ENCODE assay signal across 8 mouse cellular contexts in genomic region chr13:20272562-20272961, GRCm38 (mm10).
A peak's percentile ranks its signal among the peaks of the same experiment; 100 is the strongest.
DNase-seq lines count a peak whose midpoint lies in the region; ATAC-seq and TF ChIP-seq lines count a peak whose summit lies in the region.

No protein-coding gene starts in this region.

- H3K4me3 ChIP-seq in heart, adult 2 months = no peak overlapping the region
- H3K4me3 ChIP-seq in kidney, postnatal 0 days (replicated peaks; ENCODE audit: low read depth, low read length) = no peak overlapping the region
- no peak overlapping the region for H3K4me3 ChIP-seq in neural tube, embryonic 14.5 days (ENCODE audit: low read depth, low read length)

- no peak; the same call in 1 of the 2 replicates for ATAC-seq in kidney, postnatal 0 days (replicated peaks; ENCODE audit: low FRiP score, low read depth)
- ATAC-seq in neural tube, embryonic 14.5 days (ENCODE audit: low read depth) = peak; percentile 70

- H3K27ac ChIP-seq in heart, adult 2 months = no peak overlapping the region
- no peak overlapping the region for H3K27ac ChIP-seq in kidney, postnatal 0 days
- H3K27ac ChIP-seq in neural tube, embryonic 14.5 days (ENCODE audit: low read depth, low read length) = no peak overlapping the region

- 54% methylated on average over 6 of the region's 6 CpGs for WGBS in heart, adult 2 months
- 53% methylated on average over 6 of the region's 6 CpGs for WGBS in kidney, postnatal 0 days
- 48% methylated on average over 6 of the region's 6 CpGs for WGBS in neural tube, embryonic 14.5 days

- no peaks in the 10 kb centered on the region for H3K9me3 ChIP-seq in kidney, postnatal 0 days (replicated peaks; ENCODE audit: low read length)
- no peaks in the 10 kb centered on the region for H3K9me3 ChIP-seq in neural tube, embryonic 14.5 days (ENCODE audit: control insufficient read depth, low read length)

- TF ChIP-seq POLR2A in heart, adult 2 months (IDR thresholded peaks at IDR 0.05; ENCODE audit: insufficient read depth, low read depth, low read length) = no peak

- peak; percentile 79 for TF ChIP-seq CTCF in heart, adult 2 months (IDR thresholded peaks at IDR 0.05)
- TF ChIP-seq CTCF in kidney, postnatal 0 days (IDR thresholded peaks at IDR 0.05; ENCODE audit: low read depth) = peak; percentile 72

- no peak for TF ChIP-seq EP300 in heart, adult 2 months (IDR thresholded peaks at IDR 0.05; ENCODE audit: insufficient read depth, low read depth, low read length)

- no peaks in the 10 kb centered on the region for H3K79me2 ChIP-seq in heart, adult 2 months (replicated peaks; ENCODE audit: control insufficient read depth, insufficient read depth, low read length)

- no peak overlapping the region for H3K9ac ChIP-seq in heart, adult 2 months (ENCODE audit: low read depth, low read length)
- H3K9ac ChIP-seq in kidney, postnatal 0 days (ENCODE audit: low read depth, low read length) = no peak overlapping the region
- no peak overlapping the region for H3K9ac ChIP-seq in neural tube, embryonic 14.5 days (replicated peaks; ENCODE audit: low read depth, low read length)

- no peaks in the 10 kb centered on the region for H3K36me3 ChIP-seq in heart, adult 2 months (ENCODE audit: control insufficient read depth, insufficient read depth, low read length)
- no peaks in the 10 kb centered on the region for H3K36me3 ChIP-seq in kidney, postnatal 0 days (ENCODE audit: insufficient read depth, low read length)
- H3K36me3 ChIP-seq in neural tube, embryonic 14.5 days (ENCODE audit: control insufficient read depth, insufficient read depth, low read length) = no peaks in the 10 kb centered on the region

- no peaks in the 10 kb centered on the region for H3K27me3 ChIP-seq in heart, adult 2 months (ENCODE audit: control insufficient read depth, insufficient read depth, low read length)
- H3K27me3 ChIP-seq in kidney, postnatal 0 days (ENCODE audit: insufficient read depth, low read length) = no peaks in the 10 kb centered on the region
- no peaks in the 10 kb centered on the region for H3K27me3 ChIP-seq in neural tube, embryonic 14.5 days (ENCODE audit: control insufficient read depth, insufficient read depth, low read length)

- DNase-seq in heart, adult 2 months = peak; percentile 23 to 29
- no peak for DNase-seq in heart, postnatal 25 days (ENCODE audit: low spot score)
- DNase-seq in 416B (ENCODE audit: low read depth) (peak; percentile 23), adipocyte (ENCODE audit: low spot score) (peak; percentile 23)
- peak; percentile 57 for DNase-seq in kidney, postnatal 0 days (ENCODE audit: low spot score)
- no peak for DNase-seq in gastrocnemius, postnatal 10 days
- no peak for DNase-seq in cerebellum, adult 11-12 months

- no peak overlapping the region for H3K4me2 ChIP-seq in kidney, postnatal 0 days (ENCODE audit: low read length)
- H3K4me2 ChIP-seq in neural tube, embryonic 14.5 days (ENCODE audit: low read depth, low read length) = no peak overlapping the region

- intact Hi-C loops in heart, adult 2 months (cut with DNase I) = loop anchor here (1.0 to 5.0 kb wide), 4 partner anchors 85 to 234 kb away; partner anchors contain the start of gene Elmo1
- intact Hi-C loops in heart, postnatal 25 days (cut with DNase I) = loop anchor here (2.0 to 5.0 kb wide), 4 partner anchors 50 to 575 kb away; partner anchors contain the start of genes Elmo1 and Nme8

- H3K4me1 ChIP-seq in heart, adult 2 months (ENCODE audit: control insufficient read depth, insufficient read depth, low read length) = peaks cover 2% of the 10 kb centered on the region; the same call in 1 of the 2 replicates
- no peaks in the 10 kb centered on the region for H3K4me1 ChIP-seq in kidney, postnatal 0 days (replicated peaks; ENCODE audit: insufficient read depth, low read length)
- H3K4me1 ChIP-seq in neural tube, embryonic 14.5 days (ENCODE audit: control insufficient read depth, insufficient read depth, low read length) = no peaks in the 10 kb centered on the region

Comparison
In these comparisons a context has a peak if more than half of its experiments do, and no peak if none do; other contexts are left out.
1. DNase-seq: peak in heart, adult 2 months (2 of 2), 416B (single experiment), adipocyte (single experiment) and kidney, postnatal 0 days (single experiment); none in heart, postnatal 25 days (single experiment), gastrocnemius, postnatal 10 days (single experiment) and cerebellum, adult 11-12 months (single experiment).